Mouse (Mus musculus): ENCODE measurements at regions not wholly inside any gene's neighbourhood (a gene's known extent, or its start where the extent isn't known, plus 50 kb on each side); places are given as distances from the start of the nearest gene placed in this dataset.
A peak's percentile ranks its signal among the peaks of the same experiment; 100 is the strongest.

DNA sequence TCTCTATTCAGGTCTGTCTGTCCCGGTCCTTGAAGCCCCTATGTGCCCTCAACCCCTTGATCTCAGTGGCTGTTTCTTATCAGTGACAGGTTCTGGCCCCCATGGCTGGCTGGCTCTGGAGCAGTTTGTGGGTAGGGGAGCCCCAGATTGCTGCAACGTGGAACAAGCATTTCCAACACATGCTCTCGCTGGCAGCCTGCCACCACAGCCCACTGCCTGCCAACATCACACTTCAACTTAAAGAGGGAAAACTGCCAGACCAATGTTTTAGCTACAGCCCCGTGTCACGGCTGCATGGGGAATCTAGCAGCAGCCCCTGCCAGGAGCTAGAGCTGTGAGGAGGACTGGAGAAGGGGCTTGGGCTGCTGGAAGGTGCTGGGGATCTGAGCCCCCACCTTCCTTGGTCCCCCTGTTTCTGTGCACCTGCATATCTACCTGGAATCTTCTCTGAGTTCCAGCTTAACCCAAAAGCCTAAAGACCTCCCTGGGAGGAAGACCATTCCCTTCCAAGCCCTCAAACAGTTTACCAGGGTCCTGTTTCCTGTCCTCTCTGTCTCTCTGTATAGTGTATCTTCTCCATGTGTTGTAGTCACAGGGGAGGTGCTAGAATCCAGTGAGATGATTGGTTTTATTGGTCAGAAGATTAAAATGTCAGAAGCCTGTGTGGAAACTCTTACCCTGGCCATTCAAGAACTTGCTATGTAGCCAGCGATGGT, 50.5 kb upstream of the Nek6 start:
- TF ChIP-seq CTCF (IDR thresholded peaks at IDR 0.05; ENCODE audit: low read depth) = no peak
- Histone ChIP-seq H3K9me3 (ENCODE audit: low read depth, low read length) (no peaks in the 10 kb centered on the region), H3K36me3 (ENCODE audit: insufficient read depth) (no peaks in the 10 kb centered on the region), H3K27me3 (ENCODE audit: insufficient read depth, low read length) (no peaks in the 10 kb centered on the region), H3K9ac (no peak overlapping the region; the same call in 1 of the 2 replicates), H3K27ac (ENCODE audit: low read depth) (no peak overlapping the region), H3K4me3 (ENCODE audit: low read depth, low read length) (no peak overlapping the region), H3K4me1 (ENCODE audit: insufficient read depth) (peaks cover 14% of the 10 kb centered on the region), H3K4me2 (no peak overlapping the region)
- 20% methylated on average over 6 of the region's 6 CpGs for WGBS
- DNase-seq (peak; percentile 95), ATAC-seq (ENCODE audit: insufficient read depth) (peak; percentile 93)
